Mouse (Mus musculus) heart, adult 18-20 months (tissue): Measurements from ENCODE around the gene Lta. TPM values are rescaled to one million over a fixed set of nuclear protein-coding genes. Genes with fewer than 3 reads are reported as not detected.

Source experiments
- DNase-seq, 2 experiments: peaks; one replicate each; pipeline ENCODE4 v3.0.0; 2021 to 2022; ENCODE audit warnings: mixed read lengths in 1 of 2
- total RNA-seq, 2 experiments: library from RNA; stranded (reverse); gene quantifications; 2 replicates each; pipeline ENCODE4 v1.2.3; 2021

The Lta gene
- total RNA-seq, 2 experiments from 2014 or later: 1.0 TPM; not detected in 1

DNA sequence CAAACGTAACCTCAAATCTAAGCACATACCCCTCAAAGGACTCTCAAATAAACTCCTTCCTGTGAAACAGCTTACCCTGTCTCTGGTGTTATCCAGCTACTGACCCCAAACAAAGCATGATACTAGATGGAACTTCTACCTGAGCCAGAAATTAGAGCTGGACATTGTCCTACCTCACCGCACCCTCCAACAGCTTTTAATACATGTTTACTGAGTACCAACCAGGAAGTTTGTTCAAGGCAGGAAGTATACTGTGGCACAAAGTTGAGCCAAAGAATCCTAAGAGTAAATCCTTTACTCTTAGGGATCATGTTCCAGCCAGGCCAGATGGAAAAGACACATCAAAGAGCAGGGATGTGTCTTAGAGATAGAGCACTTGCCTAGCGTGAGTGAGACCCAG is 5.4 kb upstream of the Lta start:
- no peak for DNase-seq

DNA sequence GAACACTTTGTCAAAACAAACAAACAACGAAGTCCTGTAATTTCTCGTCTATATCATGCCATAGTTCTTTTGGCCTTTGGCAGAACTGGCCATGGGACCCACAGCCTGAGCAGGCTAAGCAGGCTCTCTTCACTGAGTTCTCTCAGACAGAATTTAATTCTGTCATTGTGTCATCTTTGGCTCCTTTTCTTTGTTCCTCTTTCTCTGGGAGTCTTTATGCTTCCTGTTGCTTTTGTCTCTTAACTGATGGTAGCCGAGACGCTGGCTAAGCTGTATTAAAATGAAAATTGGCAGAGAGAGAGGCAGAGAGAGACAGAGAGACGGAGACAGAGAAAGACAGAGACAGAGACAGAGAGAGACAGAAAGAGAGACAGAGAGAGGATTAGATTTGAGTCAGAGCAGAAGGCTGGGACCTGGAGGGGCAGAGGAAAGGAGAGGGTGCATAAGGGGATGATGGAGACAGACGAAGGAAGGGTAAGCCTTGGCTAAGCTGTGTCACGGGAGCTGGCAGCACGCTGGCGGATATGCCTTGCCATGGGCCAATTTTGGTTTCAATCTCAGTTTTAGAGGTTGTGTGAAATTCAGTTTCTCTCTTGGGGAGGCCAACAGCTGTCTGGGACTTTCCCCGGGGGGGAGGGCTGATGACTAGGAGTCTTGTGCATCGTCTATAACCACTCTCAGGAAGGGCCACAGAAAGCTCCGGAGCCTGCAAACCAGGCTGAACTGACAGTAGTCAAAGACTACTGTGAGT is 4.8 kb upstream of the Lta start:
- DNase-seq: no peak

DNA sequence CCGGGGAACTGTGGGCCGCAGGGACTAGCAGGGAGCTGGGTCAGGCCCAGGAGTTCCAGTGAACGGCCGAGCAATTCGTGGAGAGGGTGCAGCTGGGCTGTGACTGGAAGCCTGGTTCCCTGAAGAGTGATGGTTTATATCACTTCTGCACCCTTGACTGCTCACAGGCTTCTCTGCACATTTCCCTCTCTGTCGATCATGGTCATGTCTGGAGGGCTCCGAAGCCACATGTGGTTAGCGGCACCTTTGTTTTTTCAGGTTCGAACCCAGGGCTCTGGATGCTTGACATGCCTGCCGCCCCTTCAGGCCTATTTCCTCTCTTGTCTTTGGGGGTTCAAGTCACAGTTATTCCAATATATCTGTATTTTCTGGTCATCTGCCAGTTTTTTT is 224 bp upstream of the Lta start:
- DNase-seq: no peak

DNA sequence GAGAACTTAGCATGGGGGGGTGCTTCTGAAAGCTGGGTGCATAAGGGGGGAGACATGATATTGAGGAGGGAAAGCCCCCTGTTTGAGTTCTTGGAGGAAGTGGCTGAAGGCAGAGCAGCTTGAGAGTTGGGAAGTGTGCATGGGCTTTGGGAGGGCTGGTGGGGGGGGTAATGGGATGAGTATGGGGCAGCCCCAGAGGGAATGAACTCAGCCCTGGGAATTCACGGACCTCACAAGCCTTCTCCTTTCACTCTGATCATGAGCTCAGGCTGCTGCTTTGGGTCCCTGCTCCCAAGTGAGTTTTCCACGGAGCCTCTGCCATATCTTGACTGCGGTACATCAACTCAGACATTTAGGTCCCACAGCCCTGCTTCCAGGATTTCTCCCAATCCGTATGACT is 2.7 kb downstream of the Lta start:
- DNase-seq: no peak

DNA sequence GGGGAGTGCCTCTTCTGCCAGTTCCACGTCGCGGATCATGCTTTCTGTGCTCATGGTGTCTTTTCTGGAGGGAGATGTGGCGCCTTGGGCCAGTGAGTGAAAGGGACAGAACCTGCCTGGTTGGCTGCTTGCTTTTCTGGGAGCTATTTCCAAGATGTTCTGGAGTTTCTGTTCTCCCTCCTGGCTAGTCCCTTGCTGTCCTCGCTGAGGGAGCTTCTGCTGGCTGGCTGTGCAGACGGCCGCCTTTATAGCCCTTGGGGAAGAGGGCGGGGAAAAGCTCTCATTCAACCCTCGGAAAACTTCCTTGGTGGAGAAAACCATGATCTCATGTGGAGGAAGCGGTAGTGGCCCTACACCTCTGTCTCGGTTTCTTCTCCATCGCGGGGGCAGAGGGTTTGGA is 3.4 kb downstream of the Lta start, which contains the start of gene Tnf:
TSS of gene Tnf (minus strand) at position 221 of the 400 bp plus-strand sequence.
- peak; percentile 75 to 86 for DNase-seq

DNA sequence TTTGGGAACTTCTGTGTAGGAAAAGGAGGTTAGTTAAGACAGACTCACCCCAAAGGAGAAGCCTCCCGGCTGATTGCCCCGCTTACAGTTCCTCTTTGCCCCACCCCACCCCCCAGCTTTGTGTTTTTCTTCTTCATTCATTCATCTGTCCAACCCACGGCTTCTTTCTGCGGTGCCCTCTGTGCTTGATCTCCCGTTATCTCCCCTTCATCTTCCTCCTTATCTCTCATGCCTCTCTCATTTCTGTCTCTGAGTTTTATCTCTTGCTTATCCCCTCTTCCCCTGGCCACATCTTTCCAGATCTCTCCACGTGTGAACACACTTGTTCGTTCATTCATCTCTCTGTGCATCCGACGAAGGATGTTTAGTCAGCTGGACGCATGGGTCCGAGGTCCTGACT is 4.0 kb downstream of the Lta start:
- DNase-seq: no peak

DNA sequence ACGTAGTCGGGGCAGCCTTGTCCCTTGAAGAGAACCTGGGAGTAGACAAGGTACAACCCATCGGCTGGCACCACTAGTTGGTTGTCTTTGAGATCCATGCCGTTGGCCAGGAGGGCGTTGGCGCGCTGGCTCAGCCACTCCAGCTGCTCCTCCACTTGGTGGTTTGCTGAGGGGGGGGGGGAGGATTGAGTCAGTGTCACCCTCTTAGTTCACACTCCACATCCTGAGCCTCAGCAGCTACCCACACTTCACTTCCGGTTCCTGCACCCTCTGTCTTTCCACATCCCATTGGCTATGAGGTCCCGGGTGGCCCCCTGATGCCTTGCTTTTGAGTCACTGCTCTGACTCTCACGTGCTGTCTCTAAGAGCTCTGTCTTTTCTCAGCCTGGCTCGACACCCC is 4.8 kb downstream of the Lta start:
- DNase-seq: peak in 1 of 2 experiments; percentile 51

DNA sequence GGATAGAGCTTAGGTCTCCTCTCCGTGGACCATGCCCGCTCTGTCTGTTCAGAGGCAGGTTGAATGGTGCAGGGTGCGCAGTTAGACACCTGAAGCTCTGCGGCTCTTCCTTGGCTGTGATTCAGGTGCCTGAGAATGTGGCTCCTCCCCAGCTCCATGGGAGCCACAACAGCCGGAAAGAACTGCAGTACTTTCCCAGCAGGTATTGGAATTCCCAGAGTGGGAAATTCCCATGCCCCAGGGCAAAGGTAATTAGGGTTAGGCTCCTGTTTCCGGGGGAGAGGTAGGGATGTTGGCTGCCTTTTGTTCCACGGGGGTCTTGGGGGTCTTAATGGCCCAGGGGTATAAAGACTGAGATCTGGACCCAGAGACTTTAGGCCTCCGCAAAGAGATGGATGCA is 6.2 kb downstream of the Lta start:
- no peak for DNase-seq

DNA sequence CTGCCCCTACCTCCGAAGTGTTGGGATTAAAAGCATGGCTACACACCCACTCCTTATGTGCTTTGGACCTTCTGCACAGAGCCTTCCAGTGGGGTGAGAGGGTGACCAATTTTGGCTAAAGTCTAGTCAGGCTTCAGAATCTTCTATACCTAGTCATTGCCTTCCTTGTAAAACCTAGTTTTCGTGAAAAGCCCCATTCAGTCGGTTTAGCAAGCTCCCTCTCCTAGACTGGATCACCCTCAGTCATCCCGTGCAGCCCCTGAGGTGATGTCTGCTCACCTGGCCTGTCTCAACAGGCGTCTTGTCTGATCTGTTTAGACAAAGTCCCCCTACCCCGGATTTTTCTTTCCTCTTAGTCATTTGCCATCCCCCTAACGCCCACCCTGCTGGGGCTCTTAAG is 7.1 kb downstream of the Lta start:
- DNase-seq: no peak

DNA sequence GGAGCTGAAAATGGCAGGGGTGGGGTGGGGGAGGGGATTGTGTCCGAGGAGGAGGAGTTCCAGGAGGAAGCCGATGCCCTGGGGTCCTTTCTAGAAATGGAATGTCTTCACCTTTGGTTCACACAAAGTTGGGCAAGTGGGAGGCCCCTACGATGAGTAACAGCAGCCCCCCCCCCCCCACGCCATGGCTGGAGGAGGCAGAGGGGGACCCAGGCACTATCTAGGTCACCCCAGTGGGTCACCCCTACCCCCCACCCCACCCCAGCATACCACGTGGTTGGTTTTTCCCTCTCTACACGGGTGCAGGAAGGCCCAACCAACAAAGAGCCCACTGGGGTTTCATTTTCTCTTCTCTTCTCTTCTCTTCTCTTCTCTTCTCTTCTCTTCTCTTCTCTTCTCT is 8.0 kb downstream of the Lta start:
- no peak for DNase-seq

DNA sequence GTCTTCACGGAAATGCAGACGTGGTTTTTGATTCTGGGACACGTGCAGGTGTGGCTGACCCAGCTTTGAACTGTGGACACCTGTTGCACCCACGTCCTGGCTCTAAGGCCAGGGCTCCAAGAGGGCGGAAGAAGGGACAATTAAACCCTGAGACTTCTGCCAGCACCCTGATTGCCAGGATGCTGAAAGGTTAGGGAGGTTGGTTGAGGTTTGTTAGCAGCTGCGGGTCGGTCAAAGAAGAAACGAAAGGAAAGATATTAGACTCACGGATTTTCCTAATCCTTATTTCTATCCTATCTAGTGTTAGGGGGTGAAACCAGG is 8.9 kb downstream of the Lta start:
- no peak for DNase-seq

DNA sequence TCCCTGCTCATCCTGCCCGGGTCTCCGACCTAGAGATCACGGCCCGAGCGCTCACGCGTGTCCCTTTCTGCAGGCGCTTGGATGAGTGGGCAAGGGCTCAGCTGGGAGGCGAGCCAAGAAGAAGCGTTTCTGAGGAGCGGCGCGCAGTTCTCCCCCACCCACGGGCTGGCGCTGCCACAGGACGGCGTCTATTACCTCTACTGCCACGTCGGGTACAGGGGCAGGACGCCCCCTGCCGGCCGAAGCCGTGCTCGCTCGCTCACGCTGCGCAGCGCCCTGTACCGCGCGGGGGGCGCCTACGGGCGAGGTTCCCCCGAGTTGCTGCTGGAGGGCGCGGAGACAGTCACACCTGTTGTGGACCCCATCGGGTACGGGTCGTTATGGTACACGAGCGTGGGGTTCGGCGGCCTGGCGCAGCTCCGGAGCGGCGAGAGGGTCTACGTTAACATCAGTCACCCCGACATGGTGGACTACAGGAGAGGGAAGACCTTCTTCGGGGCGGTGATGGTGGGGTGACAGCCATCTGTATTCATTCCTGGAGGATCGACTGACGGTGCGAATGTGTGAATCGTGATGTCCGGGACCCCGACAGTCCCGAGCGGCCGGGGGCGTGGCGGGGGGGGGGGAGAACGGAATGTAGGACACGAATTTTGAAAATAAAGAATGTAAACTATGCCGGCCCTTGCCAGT is 9.4 kb downstream of the Lta start:
- peak; percentile 84 to 87 for DNase-seq

DNA sequence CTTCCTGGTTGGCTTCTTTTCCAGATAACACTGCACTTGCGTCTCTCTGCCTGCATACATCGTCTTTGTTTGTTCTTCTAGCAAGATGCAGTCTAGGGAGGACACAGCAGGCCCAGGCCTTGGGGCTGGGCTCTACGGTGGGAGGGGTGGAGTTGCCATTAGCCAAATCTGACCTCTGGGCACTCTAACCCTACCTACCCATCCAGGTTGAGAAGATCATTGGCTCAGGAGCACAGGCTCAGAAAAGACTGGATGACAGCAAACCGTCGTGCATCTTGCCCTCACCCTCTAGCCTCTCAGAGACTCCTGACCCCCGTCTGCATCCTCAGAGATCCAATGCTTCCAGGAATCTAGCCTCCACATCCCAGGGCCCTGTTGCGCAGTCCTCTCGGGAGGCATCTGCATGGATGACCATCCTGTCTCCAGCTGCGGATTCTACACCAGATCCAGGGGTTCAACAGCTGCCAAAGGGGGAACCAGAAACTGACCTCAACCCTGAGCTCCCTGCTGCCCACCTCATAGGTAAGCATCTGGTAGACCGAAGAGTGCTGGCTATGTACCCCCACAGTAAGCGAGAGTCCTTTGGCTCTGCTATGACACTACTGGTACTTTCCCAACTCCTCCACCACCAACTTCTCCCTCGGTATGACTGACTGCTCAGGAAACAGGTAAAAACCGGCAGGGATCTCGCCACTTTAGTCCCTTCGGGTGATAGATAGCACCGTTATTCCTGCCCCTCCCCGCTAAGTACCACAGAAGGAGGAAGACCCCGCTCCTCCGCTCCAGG is 10.1 kb downstream of the Lta start:
- no peak for DNase-seq

DNA sequence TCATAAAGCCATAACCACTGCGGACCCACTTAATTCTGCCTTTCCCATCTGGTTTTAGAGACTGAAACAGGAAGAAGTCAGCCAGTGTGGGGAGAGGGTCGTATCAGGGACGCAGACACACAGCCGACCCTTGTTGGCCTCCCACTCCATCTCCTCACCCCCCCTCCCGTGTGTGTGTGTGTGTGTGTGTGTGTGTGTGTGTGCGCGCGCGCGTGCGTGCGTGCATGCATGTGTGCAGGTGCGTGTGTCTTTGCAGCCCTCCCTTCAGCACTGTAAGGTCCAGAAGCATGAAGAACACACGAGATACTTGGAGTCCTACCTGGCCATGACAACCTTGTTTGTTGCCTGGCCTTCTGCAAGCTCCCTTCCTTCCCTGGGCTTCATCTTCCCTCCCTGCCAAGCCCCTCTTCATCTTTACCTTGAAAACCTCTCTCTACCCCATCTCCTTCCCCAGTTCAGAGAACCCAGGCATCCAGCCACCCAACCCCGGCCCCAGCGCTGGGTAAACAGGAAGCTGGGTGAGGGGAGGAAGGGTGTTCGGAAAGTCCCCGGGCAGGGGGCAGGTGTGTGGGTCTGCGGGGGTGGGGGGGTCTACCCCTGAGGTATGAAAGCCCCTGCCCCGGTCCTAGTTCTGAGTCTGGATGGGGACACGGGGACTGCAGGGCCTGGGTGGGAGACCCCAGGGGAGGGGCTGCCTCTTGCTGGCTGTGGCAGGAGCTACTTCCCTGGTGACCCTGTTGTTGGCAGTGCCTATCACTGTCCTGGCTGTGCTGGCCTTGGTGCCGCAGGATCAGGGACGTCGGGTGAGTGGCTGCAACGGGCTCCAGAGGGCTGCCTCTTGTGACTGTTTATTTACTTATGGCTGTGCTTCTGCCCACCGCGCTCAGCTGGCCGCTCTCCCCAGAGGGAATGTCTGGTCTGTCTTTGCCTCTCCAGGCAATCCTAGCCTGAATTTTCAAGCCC is 11.0 kb downstream of the Lta start, which contains the start of gene Ltb:
TSS of gene Ltb (plus strand) at position 559 of the 963 bp plus-strand sequence.
- DNase-seq: no peak

DNA sequence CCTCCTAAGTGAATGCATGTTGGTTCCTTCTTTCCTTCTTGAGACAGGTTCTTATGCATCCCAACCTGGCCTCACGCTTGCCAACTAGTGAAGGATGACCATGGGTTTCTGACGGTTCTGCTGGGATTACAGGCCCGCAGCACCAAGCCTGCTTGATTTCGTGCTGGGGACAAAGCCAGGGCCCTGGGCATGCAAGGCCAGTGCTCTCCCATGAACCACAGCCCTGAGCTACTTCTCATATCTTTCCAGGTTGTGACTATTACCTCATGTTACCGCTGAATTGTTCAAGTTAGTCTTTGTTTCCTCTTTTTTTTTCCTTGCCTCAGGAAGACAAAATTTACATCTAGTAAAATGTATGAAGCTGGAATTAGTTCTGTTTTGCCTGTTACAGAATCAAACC is 12.2 kb downstream of the Lta start:
- DNase-seq: no peak

DNA sequence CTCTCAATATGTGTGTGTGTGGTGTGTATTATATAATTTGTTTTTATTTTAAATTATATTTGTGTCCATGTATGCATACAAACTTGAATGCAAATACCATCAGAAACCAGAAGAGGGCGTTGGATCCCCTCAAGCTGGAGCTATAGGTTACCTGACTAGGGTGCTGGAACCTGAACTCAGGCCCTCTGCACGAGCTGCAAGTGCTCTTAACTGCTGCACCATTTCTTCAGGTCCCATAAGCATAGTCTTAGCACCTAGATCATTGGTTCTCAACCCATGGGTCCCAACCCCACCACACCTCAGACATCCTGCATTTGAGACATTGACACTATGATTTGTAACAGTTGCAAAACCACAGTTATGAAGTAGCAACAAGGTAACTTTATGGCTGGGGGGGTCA is 13.4 kb downstream of the Lta start:
- DNase-seq: no peak

DNA sequence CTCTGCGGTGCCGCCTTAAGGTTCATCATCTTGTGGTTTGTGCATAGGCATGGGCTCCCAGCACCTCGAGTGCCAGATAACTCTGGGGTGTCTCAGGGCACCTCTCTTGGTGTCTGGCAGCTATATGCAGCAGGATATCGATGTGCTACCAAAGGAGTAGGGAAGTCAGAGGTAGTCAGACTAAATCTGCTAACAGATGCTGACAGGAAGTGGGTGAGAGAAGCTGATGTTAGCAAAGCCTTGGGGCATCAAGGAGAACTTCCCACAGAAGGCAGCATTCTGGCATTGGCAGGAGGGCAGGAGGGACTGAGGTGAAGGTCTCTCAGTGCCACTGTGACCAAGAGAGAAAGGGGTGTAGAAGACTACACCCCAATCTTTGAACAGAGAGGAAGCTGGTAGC is 15.1 kb downstream of the Lta start:
- DNase-seq: no peak

DNA sequence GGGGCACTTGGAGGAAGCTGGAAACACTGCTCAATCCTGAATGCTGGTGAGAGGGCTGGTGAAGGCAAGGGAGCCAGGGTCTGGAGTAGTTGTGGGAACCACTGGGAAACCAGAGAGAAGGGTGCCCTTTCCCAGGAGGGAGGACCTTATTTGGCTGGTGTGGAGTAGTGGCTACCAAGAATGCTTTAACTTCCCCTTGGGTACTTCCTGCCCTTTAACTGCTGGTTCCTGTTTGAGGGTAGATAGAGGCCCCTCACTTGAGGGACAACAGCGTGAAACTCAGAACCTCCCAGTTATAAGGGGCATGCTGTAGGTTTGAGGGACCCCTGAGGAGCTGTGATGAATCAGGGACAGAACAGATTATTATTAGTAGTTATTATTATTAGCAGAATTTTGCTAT is 16.0 kb downstream of the Lta start:
- DNase-seq: peak in 1 of 2 experiments; percentile 54

DNA sequence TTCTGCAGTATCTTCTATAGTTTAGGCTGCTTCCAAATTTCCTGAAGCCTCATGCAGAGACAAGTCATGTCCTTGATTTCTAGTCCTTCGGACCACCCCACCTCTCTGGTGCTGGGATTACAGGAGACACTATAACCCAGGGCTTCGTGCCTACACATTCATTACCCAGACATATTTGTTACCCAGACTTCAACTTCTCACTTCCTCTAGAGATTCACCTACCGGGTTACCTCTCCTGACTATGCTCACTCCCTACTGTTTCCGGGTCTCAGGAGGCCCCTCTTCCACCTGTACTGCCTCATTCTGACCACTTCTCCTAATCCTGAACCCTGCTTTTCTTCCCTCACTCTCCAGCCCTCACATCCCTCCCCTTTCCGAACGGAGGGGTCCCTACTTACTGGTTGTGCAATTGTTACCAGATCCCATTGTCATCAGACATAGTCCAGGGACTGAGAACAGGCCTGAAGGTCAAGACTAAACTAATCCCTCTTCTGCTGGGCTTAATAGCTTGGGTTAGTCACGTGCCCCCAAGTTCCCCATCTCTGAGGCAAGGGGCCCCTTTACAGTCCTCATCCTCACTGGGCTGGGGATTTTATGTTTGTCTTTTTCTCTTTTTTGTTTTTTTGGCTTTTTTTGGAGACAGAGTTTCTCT is 17.1 kb downstream of the Lta start, which contains the start of gene Lst1:
TSS of gene Lst1 (minus strand) at position 481 of the 652 bp plus-strand sequence.
- no peak for DNase-seq

DNA sequence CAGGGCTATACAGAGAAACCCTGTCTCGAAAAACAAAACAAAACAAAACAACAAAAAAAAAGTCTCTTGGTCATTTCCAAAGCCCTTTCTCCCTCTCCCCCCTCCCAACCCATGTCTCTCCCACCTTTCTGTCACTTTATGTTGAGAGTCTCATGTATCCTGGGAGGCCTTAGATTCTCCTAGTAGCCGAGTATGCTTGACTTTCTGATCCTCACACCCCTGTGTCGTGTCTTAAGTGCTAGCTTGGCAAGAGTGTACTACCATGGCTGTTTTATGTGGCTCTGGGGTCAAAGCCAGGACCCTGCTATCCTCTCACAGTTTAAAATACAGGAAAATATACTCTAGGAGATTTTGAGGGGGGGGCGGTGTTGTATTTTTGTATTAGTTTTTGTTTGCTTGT is 17.8 kb downstream of the Lta start:
- DNase-seq: no peak

DNA sequence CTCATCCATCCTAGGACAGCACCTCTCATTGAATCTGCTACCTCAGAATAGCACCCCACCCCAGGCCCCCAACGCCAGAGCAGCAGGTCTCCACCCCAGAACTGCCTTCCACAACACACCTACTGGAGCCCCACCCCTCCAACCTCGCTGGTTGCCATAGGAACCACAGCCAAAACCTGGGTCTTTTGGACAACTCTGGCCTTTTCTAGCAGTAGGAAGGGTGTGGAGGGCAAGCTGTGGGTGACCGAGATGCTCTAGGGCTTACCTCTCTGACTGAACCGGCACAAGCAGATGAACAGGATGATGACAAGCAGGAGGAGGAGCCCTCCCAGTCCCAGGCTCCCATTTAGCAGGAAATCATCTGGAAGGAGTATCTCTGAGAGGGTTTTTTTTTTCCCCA is 18.5 kb downstream of the Lta start:
- peak; percentile 55 to 60 for DNase-seq
